Mouse (Mus musculus) CH12F3 (cell line): ENCODE results near the gene Sapcd1.

Experiments
- in situ Hi-C: fragments of 300-500 bp; cut with MboI; formaldehyde crosslinking; loops from 2 replicates; pipeline ENCODE4 v1.14.3; 2020; ENCODE audit warnings: low sequenced_read_pairs

Sapcd1 gene

GRCm38 (mm10) chr17:35031880-35032279 lies 4.1 kb upstream of the Sapcd1 start:
- in situ Hi-C loops, result no loop called here

GRCm38 (mm10) chr17:35031272-35031671 lies 3.5 kb upstream of the Sapcd1 start:
- in situ Hi-C loops, result no loop called here

- in situ Hi-C loops, result no loop called here
Measured at GRCm38 (mm10) chr17:35029691-35030532, 2.1 kb upstream of the Sapcd1 start.

DNA sequence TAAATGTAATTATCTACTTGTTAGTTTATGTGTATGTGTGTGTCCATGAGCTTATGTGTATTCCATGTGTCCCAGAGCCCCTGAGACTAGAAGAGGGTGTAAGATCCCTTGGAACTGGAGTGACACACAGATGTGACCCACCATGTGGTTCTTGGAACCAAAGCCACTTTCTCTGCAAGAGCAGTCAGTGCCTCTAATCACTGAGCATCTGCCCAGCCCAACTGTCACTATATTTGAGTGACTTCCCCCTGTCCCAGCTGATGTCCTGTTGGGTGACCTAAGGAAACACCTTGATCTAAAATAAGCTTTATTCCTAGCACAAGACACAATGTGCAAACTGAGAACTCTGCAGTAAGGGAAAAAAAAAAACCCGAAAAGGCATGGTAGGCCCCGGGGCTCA lies 499 bp upstream of the Sapcd1 start:
- in situ Hi-C loops, result no loop called here

DNA sequence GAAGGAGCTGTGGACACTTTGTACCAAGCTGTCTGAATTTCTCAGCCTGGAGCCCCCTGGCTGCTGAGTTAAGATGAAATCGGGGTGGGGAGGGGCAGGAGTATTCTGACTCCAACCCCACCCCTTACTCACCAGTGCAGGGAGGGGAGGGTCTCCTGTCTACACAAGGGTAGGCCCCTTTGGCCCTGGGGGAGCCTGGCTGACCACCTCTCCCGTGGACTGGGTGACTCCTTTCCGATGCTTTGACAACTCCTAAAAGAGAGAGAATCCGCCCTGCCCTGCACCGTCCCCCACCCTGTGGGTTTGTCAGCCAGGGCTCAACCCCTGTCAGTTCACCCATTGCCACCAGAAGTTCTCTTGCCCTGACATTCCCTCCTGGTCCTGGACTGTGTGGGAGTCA lies 1.6 kb downstream of the Sapcd1 start:
- in situ Hi-C loops, result no loop called here

- in situ Hi-C loops, result no loop called here
Measured at GRCm38 (mm10) chr17:35024691-35025488, 2.9 kb downstream of the Sapcd1 start.

DNA sequence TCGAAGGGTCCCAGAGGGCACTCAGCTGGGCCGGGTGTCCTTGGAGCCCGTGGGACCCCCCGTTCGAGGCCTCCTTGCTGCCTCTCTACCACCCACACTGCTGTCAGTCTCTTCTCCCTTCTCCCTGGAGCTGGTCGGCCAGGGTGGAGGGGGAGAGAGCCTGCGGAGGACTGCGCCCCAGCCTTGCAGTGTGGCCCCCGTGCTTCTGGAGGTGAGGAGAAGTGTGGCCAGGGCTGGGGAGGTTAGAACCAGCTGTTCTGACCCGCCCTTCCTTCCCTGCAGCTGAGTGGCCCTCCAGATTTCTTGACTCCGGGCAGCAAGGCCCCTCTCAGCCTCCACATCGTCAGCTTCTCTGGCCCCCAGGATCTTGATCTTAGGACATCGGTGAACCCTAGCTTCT lies 3.6 kb downstream of the Sapcd1 start:
- in situ Hi-C loops, result no loop called here

GRCm38 (mm10) chr17:35023756-35024155 lies 4.1 kb downstream of the Sapcd1 start:
- in situ Hi-C loops, result no loop called here

DNA sequence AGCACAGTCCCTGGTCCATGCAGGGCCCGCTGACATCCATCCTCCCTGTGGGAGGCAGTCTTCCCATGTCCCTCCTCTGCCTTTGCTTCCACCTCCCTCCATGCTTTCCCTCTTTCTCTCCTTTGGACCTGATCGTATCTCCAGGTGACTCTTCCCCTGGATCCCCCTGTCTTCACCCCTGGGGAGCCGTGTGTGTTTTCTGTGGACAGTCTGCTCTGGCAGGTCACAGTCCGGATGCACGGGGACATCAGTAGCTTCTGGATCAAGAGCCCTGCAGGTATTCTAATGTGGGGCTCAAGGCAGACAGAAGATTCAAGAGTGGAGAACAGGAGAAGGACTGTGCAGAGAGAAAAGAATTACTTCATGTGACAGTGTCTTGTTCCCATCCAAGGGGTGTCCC lies 4.6 kb downstream of the Sapcd1 start:
- in situ Hi-C loops, result no loop called here

DNA sequence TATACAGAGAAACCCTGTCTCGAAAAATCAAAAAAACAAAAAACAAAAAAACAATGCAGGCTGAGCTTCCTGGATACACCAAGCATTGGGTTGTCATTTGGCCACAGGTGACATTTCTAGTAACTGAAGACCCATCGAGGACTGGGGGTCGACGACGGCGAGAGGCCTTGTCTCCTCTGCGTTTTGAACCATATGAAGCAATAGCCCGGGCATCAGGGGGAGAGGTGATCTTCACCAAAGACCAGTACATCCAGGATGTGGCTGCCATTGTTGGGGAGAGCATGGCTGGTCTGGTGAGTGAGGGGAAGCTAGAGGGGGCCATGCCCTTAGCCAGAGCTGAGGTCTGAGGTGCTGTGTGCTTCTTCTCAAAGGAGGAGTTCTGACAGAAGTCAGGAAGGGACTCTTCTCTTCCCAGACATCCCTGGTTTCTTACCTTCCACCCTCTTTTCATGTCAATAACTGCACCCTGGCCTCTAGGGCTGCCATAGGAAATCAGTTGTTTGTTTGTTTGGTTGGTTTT lies 5.2 kb downstream of the Sapcd1 start:
- in situ Hi-C loops, result no loop called here

- in situ Hi-C loops, result no loop called here
Measured at GRCm38 (mm10) chr17:35021842-35022477, 5.9 kb downstream of the Sapcd1 start.

GRCm38 (mm10) chr17:35021163-35021808 lies 6.5 kb downstream of the Sapcd1 start:
- in situ Hi-C loops, result no loop called here

- in situ Hi-C loops, result no loop called here
Measured at GRCm38 (mm10) chr17:35020551-35020950, 7.3 kb downstream of the Sapcd1 start.

DNA sequence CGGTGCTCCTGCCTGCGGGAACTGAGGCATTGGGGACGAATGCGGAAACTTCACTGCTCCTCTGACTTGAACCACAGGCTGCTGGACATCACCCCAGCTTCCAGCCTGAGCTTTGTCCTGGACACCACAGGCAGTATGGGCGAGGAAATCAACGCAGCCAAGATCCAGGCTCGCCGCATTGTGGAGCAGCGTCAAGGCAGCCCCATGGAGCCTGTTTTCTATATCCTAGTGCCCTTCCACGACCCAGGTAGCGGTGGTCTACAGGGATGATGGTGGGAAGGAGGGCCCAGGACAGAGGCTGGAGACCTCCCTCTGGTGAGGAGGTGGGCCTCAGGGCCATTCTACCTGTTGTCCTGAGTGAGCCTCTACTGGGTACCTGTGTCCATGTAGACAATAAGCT lies 7.9 kb downstream of the Sapcd1 start:
- in situ Hi-C loops, result no loop called here

GRCm38 (mm10) chr17:35018171-35018570 lies 9.6 kb downstream of the Sapcd1 start:
- in situ Hi-C loops, result no loop called here

- in situ Hi-C loops, result no loop called here
Measured at GRCm38 (mm10) chr17:35017706-35018030, 10.1 kb downstream of the Sapcd1 start.

DNA sequence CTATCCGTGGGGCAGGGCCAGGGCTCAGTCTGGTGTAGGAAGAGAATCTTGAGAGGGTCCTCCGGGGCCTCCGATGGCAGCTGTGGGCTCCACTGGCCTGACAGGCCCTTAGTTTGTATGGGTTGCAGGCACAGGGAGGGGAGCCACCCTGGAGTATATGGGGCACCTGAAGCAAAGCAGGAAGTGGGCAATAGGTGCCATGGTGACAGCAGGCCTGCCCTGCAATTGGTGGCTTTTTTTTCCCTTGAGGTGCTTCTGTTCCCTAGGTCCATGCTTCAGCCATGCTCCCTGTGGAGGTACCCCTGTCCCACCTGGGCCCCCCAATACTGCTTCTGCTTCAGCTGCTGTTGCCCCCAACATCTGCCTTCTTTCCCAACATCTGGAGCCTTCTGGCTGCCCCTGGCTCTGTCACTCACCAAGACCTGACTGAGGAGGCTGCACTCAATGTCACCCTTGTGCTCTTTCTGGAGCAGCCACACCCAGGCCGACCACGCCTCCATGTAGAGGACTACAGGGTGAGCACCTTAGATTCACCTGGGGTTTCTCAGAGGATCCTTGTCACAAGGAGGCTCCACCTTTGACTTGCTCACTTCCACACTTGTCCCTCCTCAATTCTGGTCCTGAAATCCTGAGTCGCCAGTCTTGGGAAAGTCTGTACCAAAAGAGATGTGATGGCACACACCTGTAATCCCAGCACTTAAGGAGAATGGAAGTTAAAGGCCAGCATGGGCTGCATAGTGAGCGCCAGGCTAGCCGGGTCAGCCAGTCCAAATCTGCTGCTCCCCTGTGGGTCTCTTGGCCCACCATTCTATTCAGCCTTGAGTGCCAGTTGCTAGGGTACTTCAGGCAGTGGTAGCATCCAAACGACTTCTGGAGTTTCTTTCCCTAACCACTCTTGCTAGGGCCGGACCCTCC lies 10.8 kb downstream of the Sapcd1 start:
- in situ Hi-C loops, result no loop called here

- in situ Hi-C loops, result no loop called here
Measured at GRCm38 (mm10) chr17:35016376-35016775, 11.4 kb downstream of the Sapcd1 start, which contains the start of gene Vwa7. TSS of gene Vwa7 (plus strand) at chr17:35016579.

GRCm38 (mm10) chr17:35015296-35015695 lies 12.5 kb downstream of the Sapcd1 start:
- in situ Hi-C loops, result no loop called here

- in situ Hi-C loops, result no loop called here
Measured at GRCm38 (mm10) chr17:35013221-35013620, 14.6 kb downstream of the Sapcd1 start.
